Mouse (Mus musculus) adrenal gland, postnatal 36 days (tissue): ENCODE data around the gene Vmp1. TPM values are rescaled to one million over a fixed set of nuclear protein-coding genes. Genes with fewer than 3 reads are reported as not detected.

Experiments
- DNase-seq, 2 experiments: peaks; one replicate each; pipeline ENCODE4 v3.0.0; 2021; ENCODE audit warnings: mixed read lengths in 1 of 2
- total RNA-seq, 2 experiments: library from RNA; stranded (reverse); gene quantifications; 2 replicates each; pipeline ENCODE4 v1.2.3; 2021

Gene Vmp1
- total RNA-seq, 2 experiments from 2014 or later = 96.3 to 185 TPM

GRCm38 (mm10) chr11:86602116-86602515, 81.5 kb downstream of the Vmp1 start:
- no peak for DNase-seq

- no peak for DNase-seq
These were observed 83.5 kb downstream of the Vmp1 start for GRCm38 (mm10) chr11:86600209-86600557.

DNA sequence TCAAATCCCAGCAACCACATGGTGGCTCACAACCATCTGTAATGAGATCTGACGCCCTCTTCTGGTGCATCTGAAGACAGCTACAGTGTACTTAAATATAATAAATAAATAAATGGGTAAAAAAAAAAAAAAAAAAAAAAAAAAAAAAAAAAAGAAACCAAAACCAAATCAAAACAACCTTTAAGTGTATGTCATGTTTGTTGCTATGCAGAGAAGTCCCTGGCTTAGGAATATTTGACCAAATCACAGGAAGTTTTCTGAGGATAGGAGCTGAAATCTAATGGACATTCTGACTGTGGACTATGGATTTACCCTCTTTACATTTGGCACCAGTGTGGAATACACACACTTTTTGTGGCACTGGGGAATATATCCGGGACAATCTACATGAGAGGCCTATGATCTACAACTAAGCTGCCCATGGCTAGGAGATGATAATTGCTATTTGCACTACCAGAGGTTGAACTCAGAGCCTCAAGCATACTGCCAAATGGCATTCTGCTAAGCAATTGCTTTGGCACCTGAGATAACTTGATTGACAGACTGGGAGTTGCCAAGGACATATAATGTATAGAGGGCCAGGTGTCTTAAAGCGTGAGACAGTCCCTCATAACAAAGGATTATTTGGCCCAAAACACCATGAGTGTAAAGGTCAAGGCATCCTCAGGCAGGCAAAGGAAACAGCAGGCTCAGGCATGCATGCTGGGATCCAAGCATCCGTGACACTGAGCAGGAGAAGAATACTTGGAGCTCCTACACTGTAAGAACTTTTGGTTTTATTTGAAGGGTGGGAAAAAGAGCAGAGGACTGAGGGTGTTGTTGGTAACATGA, 84.0 kb downstream of the Vmp1 start:
- DNase-seq = no peak

DNA sequence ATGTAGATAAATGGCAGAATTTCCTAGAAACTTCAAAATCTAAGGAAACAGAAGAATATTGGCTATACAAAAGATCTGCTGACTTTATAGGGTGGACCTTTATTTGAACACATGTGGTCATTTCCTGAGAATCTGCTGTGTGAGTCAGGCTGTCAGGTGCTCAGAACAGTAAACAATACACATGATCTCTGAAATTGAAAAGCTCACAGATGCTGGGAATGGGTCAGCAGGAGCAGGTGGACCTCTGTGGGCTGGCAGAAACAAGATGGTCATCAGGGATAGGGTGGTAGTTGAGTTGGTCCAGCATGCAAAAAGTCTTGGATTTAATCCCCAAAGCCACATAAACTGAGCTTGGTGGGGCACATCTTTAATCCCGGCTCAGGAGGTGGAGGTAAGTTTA, 85.1 kb downstream of the Vmp1 start:
- DNase-seq = no peak

- no peak for DNase-seq
These were observed 85.5 kb downstream of the Vmp1 start for GRCm38 (mm10) chr11:86598154-86598553.

GRCm38 (mm10) chr11:86596976-86597375, 86.7 kb downstream of the Vmp1 start:
- DNase-seq = no peak

GRCm38 (mm10) chr11:86596187-86596960, 87.3 kb downstream of the Vmp1 start:
- DNase-seq = peak; percentile 14 to 55

DNA sequence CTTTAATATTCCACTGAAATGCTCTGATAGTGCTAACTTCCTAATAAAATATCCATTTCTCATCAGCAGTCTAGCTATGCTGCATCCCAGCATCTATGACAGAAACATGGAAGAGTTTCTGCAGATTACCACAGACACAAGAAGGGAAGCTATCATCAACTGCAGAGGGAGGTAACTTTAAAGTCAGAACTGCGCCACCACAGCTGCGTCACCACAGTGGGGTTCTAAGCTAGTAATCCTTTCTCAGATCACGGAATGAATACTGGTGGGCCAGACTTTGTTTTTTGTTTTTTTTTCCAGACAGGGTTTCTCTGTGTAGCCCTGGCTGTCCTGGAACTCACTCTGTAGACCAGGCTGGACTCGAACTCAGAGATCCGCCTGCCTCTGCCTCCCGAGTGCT, 88.3 kb downstream of the Vmp1 start:
- DNase-seq = no peak

DNA sequence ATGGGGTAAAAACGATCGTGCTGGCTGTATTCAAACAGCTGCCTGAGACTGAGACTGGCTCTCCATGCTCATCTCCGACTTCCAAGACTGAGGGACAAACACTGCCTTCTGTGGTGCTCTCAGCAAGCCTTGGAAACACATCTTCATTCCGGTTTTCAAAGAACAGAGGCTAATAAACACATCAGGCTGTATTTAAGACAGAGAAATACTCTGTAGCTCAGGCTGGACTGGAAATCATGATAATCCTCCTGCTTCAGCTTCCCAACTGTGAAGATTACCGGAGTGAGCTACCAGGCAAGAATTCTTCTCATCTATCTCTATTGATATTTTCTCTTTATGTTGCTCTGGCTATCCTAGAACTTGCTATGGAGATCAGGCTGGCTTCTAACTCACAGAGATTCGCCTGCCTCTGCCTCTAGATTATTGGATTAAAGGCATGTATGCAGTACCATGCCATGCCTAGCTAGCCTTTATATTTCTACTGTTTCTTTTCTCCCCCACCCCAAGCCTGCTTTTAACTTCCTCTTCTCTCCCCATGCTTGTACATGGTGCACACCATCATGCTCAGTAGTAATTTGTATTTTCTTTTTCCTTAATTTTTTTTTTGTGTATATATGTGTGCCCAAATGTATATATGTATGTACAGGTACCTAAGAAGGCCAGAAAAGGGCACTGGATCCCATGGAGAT, 89.3 kb downstream of the Vmp1 start:
- DNase-seq = no peak

- DNase-seq = no peak
These were observed 90.2 kb downstream of the Vmp1 start for GRCm38 (mm10) chr11:86593443-86593842.

DNA sequence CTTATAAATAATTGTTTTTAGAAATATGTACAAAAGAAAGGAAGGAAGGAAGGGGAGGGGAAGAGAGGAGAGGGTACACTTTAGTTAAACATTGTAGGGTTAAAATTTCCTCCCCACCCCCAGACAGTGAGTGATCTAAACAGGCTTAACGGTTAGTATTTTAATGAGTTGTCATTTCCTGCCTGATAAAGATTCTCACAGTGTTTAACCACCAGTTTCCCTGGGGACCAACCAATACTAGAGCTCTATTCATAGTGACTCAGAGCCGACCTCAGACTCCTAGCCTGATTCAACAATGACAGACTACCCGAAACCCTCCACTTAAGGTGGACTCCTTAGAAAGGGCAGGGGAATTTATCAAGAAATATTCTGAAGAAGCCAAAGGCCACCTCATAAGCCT, 90.6 kb downstream of the Vmp1 start:
- DNase-seq = no peak

- DNase-seq = no peak
These were observed 91.6 kb downstream of the Vmp1 start for GRCm38 (mm10) chr11:86591931-86592616.

DNA sequence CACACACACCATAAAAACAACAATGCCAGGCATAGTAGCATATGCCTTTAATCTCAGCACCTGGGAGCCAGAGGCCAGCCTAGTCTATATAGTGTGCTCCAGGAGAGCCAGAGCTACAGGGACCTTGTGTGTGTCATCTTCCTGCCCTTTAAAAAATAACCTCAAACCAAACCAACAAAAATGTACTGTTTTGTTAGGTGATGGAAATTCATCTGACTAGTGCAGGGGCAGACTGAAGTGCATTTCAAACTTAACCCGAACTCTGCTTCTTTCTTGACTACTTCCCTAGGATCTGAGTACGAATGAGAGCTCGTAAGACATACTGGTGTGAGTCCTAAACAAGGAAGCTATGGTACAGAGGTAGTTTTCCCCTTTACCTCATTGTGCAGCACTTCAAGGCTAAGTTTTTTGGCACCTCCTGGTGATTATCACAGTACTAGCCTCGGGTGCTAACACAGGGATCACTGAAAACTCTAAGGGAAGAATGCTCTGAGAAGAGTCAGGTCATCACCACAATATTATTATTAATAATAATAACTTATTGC, 92.3 kb downstream of the Vmp1 start:
- DNase-seq = no peak

DNA sequence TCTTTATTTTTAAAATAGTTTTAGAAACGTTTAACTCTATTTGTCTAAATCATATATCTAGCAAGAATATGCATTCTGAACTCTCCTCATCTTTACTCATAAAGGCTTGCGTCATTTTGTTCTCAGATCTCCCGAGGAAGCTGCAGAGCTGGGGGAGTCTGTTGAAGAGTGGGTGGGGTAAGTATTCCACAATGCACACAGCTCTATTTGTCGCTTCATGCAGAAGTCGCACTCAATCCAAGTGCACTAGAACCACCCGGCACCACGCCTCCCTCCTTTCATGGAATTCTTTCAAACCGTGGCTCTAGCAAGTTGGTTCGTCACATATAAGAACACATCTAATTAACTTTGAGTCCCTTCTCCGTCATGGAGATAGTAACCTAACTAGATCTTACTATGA, 93.1 kb downstream of the Vmp1 start:
- no peak for DNase-seq

DNA sequence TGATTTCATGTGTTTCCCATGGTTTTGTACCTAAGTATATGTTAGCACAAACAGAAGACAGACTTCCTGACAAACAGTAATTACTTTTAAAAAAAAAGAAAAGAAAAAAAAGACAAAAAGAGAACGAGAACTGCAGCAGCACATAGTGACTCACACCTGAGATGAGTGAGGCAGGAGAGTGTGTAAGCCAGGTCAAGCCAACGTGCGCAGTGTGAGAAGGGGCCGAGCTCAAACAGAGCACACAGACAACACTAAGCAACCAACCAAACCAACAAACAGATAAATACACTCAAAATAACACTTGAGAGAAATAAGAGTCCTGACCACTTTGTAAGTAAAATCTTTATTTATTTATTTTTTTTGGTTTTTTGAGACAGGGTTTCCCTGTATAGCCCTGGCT, 93.6 kb downstream of the Vmp1 start:
- no peak for DNase-seq

- DNase-seq = no peak
These were observed 94.9 kb downstream of the Vmp1 start for GRCm38 (mm10) chr11:86588583-86589298.

DNA sequence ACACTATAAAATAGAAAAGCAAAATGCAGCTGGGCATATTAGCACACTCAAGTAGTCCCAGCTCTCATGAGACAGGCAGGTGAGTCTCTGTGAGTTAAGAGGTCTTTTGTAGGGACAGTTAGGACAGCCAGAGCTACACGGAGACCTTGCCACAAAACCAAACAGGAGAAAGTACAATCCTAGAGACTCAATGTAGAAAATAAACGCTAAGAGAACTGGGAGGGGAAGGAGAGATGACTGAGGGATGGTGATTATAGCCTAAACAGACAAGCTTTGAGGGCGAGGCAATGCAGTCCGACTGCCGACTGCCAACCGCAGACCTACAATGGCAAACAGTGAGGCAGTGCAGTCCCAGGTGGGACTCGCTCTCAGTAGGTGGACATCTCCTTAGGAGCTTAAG, 95.8 kb downstream of the Vmp1 start:
- DNase-seq = no peak

DNA sequence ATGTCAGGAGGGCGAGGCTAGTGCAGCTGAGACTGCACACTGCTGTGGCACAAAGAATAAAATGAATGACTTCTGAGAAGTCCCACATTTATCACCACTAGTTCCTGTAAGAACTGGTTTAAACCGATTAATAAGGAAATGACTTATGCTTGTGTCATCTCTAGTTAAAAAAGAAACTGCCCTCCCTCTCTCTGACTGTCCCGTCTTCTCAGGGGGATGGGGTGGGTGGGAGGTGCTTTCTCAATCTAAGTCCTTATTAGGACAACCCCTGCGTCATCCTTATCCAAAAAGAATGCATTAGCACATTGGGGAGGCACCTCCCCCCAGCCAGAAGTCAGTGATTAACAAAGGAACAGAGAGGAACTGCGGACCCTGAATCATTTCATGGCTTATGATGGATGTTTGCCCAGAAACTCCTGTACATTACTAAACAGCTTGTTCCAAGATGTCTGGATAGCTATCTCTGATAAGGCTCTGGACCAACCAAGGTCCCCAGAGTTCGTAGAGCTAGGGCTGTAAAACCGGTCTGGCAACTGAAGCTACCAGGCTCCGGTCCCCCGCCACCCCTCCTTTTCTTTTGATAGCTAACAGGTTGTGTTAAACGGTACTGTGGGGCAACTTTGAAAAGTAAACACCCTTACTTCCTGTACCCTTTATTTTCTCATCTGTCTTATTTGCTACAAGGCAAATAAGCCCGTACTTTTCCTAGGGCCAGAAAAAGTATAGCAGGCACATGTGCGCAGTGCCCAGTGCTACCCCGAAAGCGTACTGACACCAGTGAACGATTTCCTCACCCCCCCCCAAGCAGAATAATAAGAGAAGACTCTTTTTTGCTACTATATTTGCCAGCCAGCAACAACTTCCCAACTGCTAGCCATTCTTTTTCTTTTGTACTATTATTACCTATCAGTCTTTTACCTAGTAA, 96.5 kb downstream of the Vmp1 start:
- peak; percentile 63 to 71 for DNase-seq

DNA sequence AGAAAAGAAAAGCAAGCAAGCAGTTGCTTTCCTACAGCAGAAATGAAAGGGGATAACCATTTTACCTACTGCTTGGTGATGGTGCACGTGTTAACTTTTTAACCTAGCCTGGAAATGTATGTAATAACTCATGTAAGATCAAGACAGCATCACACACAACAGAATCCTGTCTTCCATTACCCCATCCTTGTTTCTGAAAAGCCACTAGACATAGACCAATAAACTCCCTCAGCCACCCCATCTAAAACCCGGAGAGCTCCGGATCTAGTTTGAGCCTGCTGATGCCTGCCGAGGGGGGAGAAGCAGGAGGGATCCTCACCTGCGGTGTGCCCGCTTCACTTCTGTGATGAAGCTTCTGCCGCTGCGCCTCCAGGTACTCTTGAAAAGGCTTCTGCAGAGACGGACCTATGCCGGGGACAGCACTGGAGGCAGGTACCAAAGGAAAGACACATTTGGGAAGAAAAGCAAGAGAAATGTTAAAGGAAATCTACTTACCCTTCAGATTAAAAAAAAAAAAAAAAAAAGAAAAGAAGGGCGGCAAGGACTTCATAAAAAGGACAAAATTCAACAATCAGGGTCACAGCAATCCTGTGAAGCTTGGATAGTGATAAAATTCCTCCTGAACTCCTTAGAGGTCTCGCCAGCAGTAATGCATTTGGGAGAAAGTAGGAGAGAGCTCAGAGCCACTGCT, 97.3 kb downstream of the Vmp1 start:
- DNase-seq = no peak

DNA sequence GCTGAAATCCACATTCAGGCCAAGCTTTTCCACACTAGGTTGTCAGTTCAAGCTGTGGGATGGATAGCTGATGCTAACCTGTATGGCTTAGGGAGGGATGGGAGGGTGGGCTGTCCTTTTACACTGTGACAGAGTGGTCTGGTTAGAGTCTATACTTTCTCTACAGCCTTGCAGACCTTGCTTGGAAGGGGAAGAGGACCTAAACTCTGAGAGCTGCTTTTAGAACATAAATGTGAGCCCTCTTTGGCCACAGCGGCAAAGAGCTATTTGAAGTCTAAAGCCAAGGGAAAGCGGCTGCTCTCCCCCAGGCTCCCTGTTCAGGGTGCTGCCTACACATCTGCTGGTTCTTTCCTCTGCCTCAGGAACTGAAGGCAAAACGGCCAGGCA, 98.0 kb downstream of the Vmp1 start:
- DNase-seq = no peak
